Mouse (Mus musculus): ENCODE results near the gene Rxfp4. TPM values are rescaled to one million over a fixed set of nuclear protein-coding genes. Genes with fewer than 3 reads are reported as not detected.
A peak's percentile ranks its signal among the peaks of the same experiment; 100 is the strongest.
"Not testable (repeated sequence)": the region's sequence is repeated elsewhere in the genome, so short reads cannot be mapped to it uniquely, and the experiment has no call there.

Gene Rxfp4
- polyA plus RNA-seq, 1 experiment from 2014 or later, result not detected

GRCm38 (mm10) chr3:88615902-88616391, 37.0 kb downstream of the Rxfp4 start:
- no peak overlapping the region for H3K4me2 ChIP-seq (replicated peaks)
- no peak overlapping the region for H3K4me3 ChIP-seq
- H3K27ac ChIP-seq (replicated peaks), result 0 out of 2 replicates have a peak overlapping the region, but pooled peaks have one; percentile 35
- WGBS, result 53% methylated on average over 9 of the region's 9 CpGs
- ATAC-seq (ENCODE audit: low FRiP score, low read depth), result no peak
- H3K36me3 ChIP-seq, result no peaks in the 10 kb centered on the region
- 0 out of 2 replicates have a peak, but pooled peaks cover 6% of the 10 kb centered on the region for H3K27me3 ChIP-seq
- H3K9me3 ChIP-seq, result no peaks in the 10 kb centered on the region
- peaks cover 13% of the 10 kb centered on the region for H3K4me1 ChIP-seq
- no peak overlapping the region for H3K9ac ChIP-seq (replicated peaks)

- 78% methylated on average over 5 of the region's 5 CpGs for WGBS
- Histone ChIP-seq H3K27ac (replicated peaks) (no peak overlapping the region), H3K4me1 (peaks cover 8% of the 10 kb centered on the region; the same call in 1 of the 2 replicates), H3K27me3 (0 out of 2 replicates have a peak, but pooled peaks cover 6% of the 10 kb centered on the region), H3K9me3 (no peaks in the 10 kb centered on the region), H3K36me3 (no peaks in the 10 kb centered on the region), H3K4me3 (no peak overlapping the region), H3K9ac (replicated peaks) (0 out of 2 replicates have a peak overlapping the region, but pooled peaks have one; percentile 11), H3K4me2 (replicated peaks) (no peak overlapping the region)
- no peak for ATAC-seq (ENCODE audit: low FRiP score, low read depth)
These were observed 37.8 kb downstream of the Rxfp4 start for GRCm38 (mm10) chr3:88615117-88615516.

DNA sequence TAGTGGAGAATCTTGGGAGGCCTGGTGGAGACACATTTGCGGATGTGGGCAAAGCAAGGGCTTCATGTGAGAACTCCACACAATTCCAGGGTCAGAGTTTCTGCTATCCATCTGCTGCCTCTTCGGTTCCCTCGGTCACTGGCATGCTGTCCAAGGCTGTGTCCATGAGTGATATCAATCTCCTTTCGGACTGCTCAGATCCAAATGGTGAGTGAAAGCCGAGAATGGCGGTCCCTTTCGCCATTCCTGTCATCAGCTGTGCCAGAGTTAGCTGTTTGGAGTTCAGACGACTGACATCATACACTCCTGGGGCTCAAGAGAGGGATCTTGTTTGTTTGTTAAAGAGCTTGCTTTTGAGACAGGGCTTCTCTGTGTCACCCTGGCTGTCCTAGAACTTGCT, 38.5 kb downstream of the Rxfp4 start:
- Histone ChIP-seq H3K9me3 (no peaks in the 10 kb centered on the region), H3K4me3 (no peak overlapping the region), H3K9ac (replicated peaks) (no peak overlapping the region), H3K4me1 (peaks cover 8% of the 10 kb centered on the region; the same call in 1 of the 2 replicates), H3K27me3 (0 out of 2 replicates have a peak, but pooled peaks cover 6% of the 10 kb centered on the region), H3K36me3 (no peaks in the 10 kb centered on the region), H3K4me2 (replicated peaks) (no peak overlapping the region), H3K27ac (replicated peaks) (no peak overlapping the region)
- 78% methylated on average over 8 of the region's 8 CpGs for WGBS
- no peak for ATAC-seq (ENCODE audit: low FRiP score, low read depth)

GRCm38 (mm10) chr3:88609066-88609465, 43.9 kb downstream of the Rxfp4 start:
- Histone ChIP-seq H3K27me3 (peaks cover 15% of the 10 kb centered on the region; the same call in 1 of the 2 replicates), H3K9ac (replicated peaks) (no peak overlapping the region), H3K9me3 (no peaks in the 10 kb centered on the region), H3K4me3 (no peak overlapping the region), H3K27ac (replicated peaks) (no peak overlapping the region), H3K4me1 (peaks cover 10% of the 10 kb centered on the region), H3K4me2 (replicated peaks) (no peak overlapping the region), H3K36me3 (no peaks in the 10 kb centered on the region)
- WGBS, result 78% methylated on average over 4 of the region's 4 CpGs
- no peak for ATAC-seq (ENCODE audit: low FRiP score, low read depth)

- peak overlapping the region; percentile 57 for H3K4me2 ChIP-seq (replicated peaks)
- peaks cover 15% of the 10 kb centered on the region; the same call in 1 of the 2 replicates for H3K27me3 ChIP-seq
- peak; percentile 67 for ATAC-seq (ENCODE audit: low FRiP score, low read depth)
- WGBS, result 22% methylated on average over 10 of the region's 10 CpGs
- H3K27ac ChIP-seq (replicated peaks), result no peak overlapping the region
- peak overlapping the region; percentile 28; the same call in 1 of the 2 replicates for H3K9ac ChIP-seq (replicated peaks)
- peak overlapping the region; percentile 31 for H3K4me3 ChIP-seq
- H3K4me1 ChIP-seq, result peaks cover 10% of the 10 kb centered on the region
- no peaks in the 10 kb centered on the region for H3K9me3 ChIP-seq
- no peaks in the 10 kb centered on the region for H3K36me3 ChIP-seq
These were observed 45.2 kb downstream of the Rxfp4 start for GRCm38 (mm10) chr3:88607758-88608138.

GRCm38 (mm10) chr3:88607065-88607757, 45.7 kb downstream of the Rxfp4 start:
- H3K36me3 ChIP-seq, result no peaks in the 10 kb centered on the region
- under 1% methylated on average over 19 of the region's 20 CpGs for WGBS
- H3K4me1 ChIP-seq, result peaks cover 10% of the 10 kb centered on the region
- H3K4me3 ChIP-seq, result peak overlapping the region; percentile 31
- no peaks in the 10 kb centered on the region for H3K9me3 ChIP-seq
- H3K27ac ChIP-seq (replicated peaks), result no peak overlapping the region
- H3K27me3 ChIP-seq, result peaks cover 15% of the 10 kb centered on the region; the same call in 1 of the 2 replicates
- H3K4me2 ChIP-seq (replicated peaks), result peak overlapping the region; percentile 57
- H3K9ac ChIP-seq (replicated peaks), result peak overlapping the region; percentile 53; the same call in 1 of the 2 replicates
- ATAC-seq (ENCODE audit: low FRiP score, low read depth), result peak; percentile 84

GRCm38 (mm10) chr3:88605666-88606065, 47.3 kb downstream of the Rxfp4 start, which contains the start of gene Arhgef2:
TSS of gene Arhgef2 (plus strand) at chr3:88605966.
- peak within 1 kb of the TSS; percentile 57; the same call in 1 of the 2 replicates for H3K4me2 ChIP-seq (replicated peaks)
- not testable (repeated sequence) for H3K4me3 ChIP-seq; H3K27ac ChIP-seq (replicated peaks); H3K36me3 ChIP-seq; H3K9me3 ChIP-seq; H3K9ac ChIP-seq (replicated peaks); ATAC-seq (ENCODE audit: low FRiP score, low read depth)
- peaks cover 10% of the 10 kb centered on the region for H3K4me1 ChIP-seq
- peaks cover 15% of the 10 kb centered on the region; the same call in 1 of the 2 replicates for H3K27me3 ChIP-seq
- 96% methylated on average over 2 of the region's 2 CpGs for WGBS

DNA sequence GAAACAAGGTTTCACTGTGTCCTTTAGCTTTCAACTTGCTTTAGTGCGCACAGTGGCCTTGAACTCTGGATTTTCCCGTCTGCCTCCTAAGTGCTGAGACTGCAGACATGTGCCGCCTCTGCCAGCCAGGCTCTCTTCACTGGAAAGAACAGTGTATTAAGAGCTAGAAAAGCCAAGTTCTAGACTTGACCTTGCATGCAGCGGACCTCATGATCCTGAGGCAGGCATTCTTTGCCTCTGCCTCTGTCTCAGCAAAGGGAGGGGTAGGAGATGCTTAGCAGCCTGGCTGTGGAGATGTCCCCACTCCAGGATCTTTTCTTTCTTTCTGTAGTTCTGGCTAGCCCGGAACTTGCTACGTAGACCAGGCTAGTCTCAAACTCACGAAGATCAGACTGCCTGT, 48.1 kb downstream of the Rxfp4 start:
- Histone ChIP-seq H3K9ac (replicated peaks) (no peak overlapping the region), H3K4me3 (no peak overlapping the region), H3K36me3 (no peaks in the 10 kb centered on the region), H3K27ac (replicated peaks) (no peak overlapping the region), H3K27me3 (peaks cover 15% of the 10 kb centered on the region; the same call in 1 of the 2 replicates), H3K4me2 (replicated peaks) (no peak overlapping the region), H3K9me3 (no peaks in the 10 kb centered on the region), H3K4me1 (peaks cover 10% of the 10 kb centered on the region)
- ATAC-seq (ENCODE audit: low FRiP score, low read depth), result no peak
- 91% methylated on average over 7 of the region's 7 CpGs for WGBS

DNA sequence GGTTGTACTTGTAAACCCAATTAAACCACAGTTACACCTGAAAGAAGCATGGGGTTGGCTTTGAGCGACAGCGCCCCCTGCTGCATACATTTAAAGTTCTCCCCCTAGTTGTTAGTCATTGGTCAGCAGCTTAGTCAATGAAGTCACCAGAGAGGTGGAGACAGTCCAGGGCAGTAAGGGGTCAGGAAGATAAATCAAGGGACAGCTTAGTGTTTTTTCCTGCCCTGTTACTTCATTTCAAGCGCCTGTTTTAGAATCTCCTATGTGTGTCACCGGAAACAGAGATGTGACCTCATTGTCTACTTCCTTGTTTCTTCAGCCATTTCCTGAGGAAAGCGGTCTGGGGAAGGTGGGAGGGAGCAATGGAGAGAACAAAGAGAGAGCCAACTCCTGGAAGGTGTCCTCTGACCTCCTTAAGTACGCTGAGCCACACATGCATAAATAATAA, 49.2 kb downstream of the Rxfp4 start:
- no peaks in the 10 kb centered on the region for H3K9me3 ChIP-seq
- no peak overlapping the region for H3K27ac ChIP-seq (replicated peaks)
- no peaks in the 10 kb centered on the region for H3K36me3 ChIP-seq
- no peak overlapping the region for H3K9ac ChIP-seq (replicated peaks)
- ATAC-seq (ENCODE audit: low FRiP score, low read depth), result no peak
- H3K4me3 ChIP-seq, result no peak overlapping the region
- peaks cover 15% of the 10 kb centered on the region; the same call in 1 of the 2 replicates for H3K27me3 ChIP-seq
- H3K4me1 ChIP-seq, result peaks cover 10% of the 10 kb centered on the region
- no peak overlapping the region for H3K4me2 ChIP-seq (replicated peaks)
- WGBS, result 30% methylated on average over 6 of the region's 6 CpGs

DNA sequence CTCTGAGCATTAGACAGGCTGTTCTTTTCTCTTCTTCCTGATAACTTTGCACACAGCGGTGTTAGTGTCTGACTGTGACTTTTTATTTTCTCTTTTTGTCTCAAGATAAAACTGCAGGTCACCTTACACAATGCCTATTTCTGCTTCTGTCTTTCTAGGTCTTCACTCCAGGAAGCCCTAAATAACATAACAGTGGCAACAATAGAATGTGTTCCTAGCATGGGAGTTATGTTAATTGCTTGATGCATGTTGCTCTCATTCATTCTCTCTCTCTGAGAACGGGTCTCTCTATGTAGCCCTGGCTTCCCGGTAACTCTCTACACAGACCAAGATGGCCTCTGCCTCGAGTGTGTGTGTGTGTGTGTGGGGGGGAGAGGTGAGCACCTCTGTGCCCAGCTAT, 50.5 kb downstream of the Rxfp4 start:
- Histone ChIP-seq H3K9ac (replicated peaks) (no peak overlapping the region), H3K4me3 (no peak overlapping the region), H3K36me3 (no peaks in the 10 kb centered on the region), H3K4me1 (peaks cover 4% of the 10 kb centered on the region; the same call in 1 of the 2 replicates), H3K27ac (replicated peaks) (no peak overlapping the region), H3K9me3 (no peaks in the 10 kb centered on the region), H3K4me2 (replicated peaks) (no peak overlapping the region), H3K27me3 (peaks cover 11% of the 10 kb centered on the region; the same call in 1 of the 2 replicates)
- 79% methylated on average over 4 of the region's 4 CpGs for WGBS
- ATAC-seq (ENCODE audit: low FRiP score, low read depth), result no peak

Measured in midbrain, embryonic 12.5 days (tissue).